Mouse (Mus musculus) cerebellum, adult 2 months (tissue): ENCODE measurements at regions not wholly inside any gene's neighbourhood (a gene's known extent, or its start where the extent isn't known, plus 50 kb on each side); places are given as distances from the start of the nearest gene placed in this dataset.

ENCODE experiments used
- CTCF ChIP-seq: fragments of 200-500 bp; IDR thresholded peaks from 2 replicates; pipeline ENCODE4 v1.5.1; 2011; ENCODE audit warnings: low read depth, mild to moderate bottlenecking, control low read depth, low read length, moderate library complexity, borderline replicate concordance; ENCODE audit not compliant: insufficient read depth
- POLR2A ChIP-seq: fragments of 200-500 bp; IDR thresholded peaks from 2 replicates; pipeline ENCODE4 v1.6.1; 2011; ENCODE audit warnings: low read length, control low read depth, borderline replicate concordance; ENCODE audit not compliant: insufficient read depth

DNA sequence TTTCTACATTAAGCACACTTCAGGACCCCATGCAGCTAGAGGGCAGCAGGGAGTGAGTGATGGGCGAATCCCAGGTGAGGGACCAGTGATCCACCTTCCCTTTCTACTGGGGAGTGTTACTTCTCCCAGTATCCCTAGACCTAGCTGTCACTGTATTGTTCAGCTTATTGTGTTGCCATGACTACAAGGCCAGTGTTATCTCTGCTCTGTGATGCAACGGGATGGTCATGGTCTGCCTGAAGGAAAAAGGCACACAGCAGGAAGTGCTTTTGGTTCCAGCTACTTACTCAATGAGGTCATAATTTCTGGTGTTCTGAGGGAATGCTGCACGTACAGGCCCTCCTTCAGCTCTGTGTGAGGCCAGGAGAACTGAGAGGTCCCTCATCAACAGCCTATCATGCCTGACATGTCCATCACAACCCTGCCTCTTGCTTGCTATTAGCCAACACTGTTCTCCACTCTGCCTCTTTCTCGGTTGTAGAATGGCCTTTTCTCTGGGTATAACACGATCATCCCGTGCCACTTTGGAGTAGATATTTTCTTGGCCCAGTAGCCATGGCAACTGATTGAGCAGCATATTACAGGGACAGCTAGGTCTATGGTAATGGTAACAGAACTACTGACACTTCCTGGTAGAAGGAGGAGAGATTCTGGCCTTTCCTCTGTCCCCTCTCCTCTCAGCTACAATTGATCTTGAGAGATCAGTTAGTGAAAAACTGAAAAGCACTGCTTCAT is 178.5 kb upstream of the Jade1 start:
- TF ChIP-seq CTCF (no peak; the same call in 1 of the 2 replicates), POLR2A (no peak)
